Mouse (Mus musculus): ENCODE data around the gene Acacb.

Acacb gene

GRCm38 (mm10) chr5:114135516-114135915 is 10.8 kb upstream of the Acacb start:
- no peak for DNase-seq (ENCODE audit: low spot score)

GRCm38 (mm10) chr5:114137481-114138276 is 8.7 kb upstream of the Acacb start:
- DNase-seq (ENCODE audit: low spot score) = no peak

GRCm38 (mm10) chr5:114138277-114139164 is 7.8 kb upstream of the Acacb start:
- DNase-seq (ENCODE audit: low spot score) = no peak

GRCm38 (mm10) chr5:114139175-114139574 is 7.2 kb upstream of the Acacb start:
- peak; percentile 92 for DNase-seq (ENCODE audit: low spot score)

- DNase-seq (ENCODE audit: low spot score) = peak; percentile 63
These were observed 973 bp downstream of the Acacb start for GRCm38 (mm10) chr5:114147043-114147972.

- DNase-seq (ENCODE audit: low spot score) = no peak
These were observed 6.2 kb downstream of the Acacb start for GRCm38 (mm10) chr5:114152359-114153092.

- DNase-seq (ENCODE audit: low spot score) = no peak
These were observed 7.2 kb downstream of the Acacb start for GRCm38 (mm10) chr5:114153490-114153889.

- DNase-seq (ENCODE audit: low spot score) = no peak
These were observed 8.4 kb downstream of the Acacb start for GRCm38 (mm10) chr5:114154765-114155164.

GRCm38 (mm10) chr5:114155168-114155933 is 9.0 kb downstream of the Acacb start:
- no peak for DNase-seq (ENCODE audit: low spot score)

- no peak for DNase-seq (ENCODE audit: low spot score)
These were observed 10.9 kb downstream of the Acacb start for GRCm38 (mm10) chr5:114157236-114157635.

GRCm38 (mm10) chr5:114161424-114161823 is 15.1 kb downstream of the Acacb start:
- no peak for DNase-seq (ENCODE audit: low spot score)

- no peak for DNase-seq (ENCODE audit: low spot score)
These were observed 15.9 kb downstream of the Acacb start for GRCm38 (mm10) chr5:114162106-114162815.

- no peak for DNase-seq (ENCODE audit: low spot score)
These were observed 16.9 kb downstream of the Acacb start for GRCm38 (mm10) chr5:114163117-114163696.

- no peak for DNase-seq (ENCODE audit: low spot score)
These were observed 24.0 kb downstream of the Acacb start for GRCm38 (mm10) chr5:114170345-114170744.

- no peak for DNase-seq (ENCODE audit: low spot score)
These were observed 26.6 kb downstream of the Acacb start for GRCm38 (mm10) chr5:114172936-114173335.

GRCm38 (mm10) chr5:114173458-114173857 is 27.1 kb downstream of the Acacb start:
- no peak for DNase-seq (ENCODE audit: low spot score)

GRCm38 (mm10) chr5:114173877-114174581 is 27.7 kb downstream of the Acacb start:
- no peak for DNase-seq (ENCODE audit: low spot score)

- DNase-seq (ENCODE audit: low spot score) = no peak
These were observed 28.3 kb downstream of the Acacb start for GRCm38 (mm10) chr5:114174639-114175038.

Data from ovary, adult 18-20 months (tissue).